Mouse (Mus musculus): Measurements from ENCODE around the gene Epb41l3. TPM values are rescaled to one million over a fixed set of nuclear protein-coding genes. Genes with fewer than 3 reads are reported as not detected.
A peak's percentile ranks its signal among the peaks of the same experiment; 100 is the strongest.

The Epb41l3 gene
- polyA plus RNA-seq, 1 experiment = 8.4 TPM

DNA sequence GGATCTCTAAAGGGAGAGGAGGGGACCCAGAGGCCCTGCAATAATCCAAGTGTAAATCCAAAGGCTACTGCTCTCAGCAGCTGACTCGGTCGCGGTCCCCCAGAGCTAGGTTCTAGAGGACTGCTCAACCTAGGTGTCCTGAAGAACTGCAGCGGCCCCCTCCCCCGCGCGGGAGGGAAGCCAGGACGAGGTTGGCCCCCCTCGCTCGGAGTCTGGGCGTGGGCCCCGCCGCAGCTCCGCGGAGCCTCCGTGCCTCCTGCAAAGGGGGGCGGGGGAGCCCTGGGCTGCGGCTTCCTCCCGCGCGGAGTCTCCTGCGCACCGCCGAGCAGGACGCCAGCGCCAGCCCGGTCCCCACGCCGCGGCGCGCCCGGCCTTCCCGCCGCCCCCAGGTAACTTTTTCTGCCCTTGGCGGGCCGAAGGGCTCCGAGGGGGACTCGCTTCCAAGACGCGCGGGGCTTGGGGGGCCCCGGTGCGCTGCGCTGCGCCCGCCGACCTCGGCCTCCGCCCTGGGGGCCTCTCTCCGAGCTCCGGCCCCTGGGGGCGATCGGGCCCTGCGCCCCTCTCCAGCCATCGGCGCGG lies 81.1 kb downstream of the Epb41l3 start:
- peak overlapping the region; percentile 30 for H3K4me3 ChIP-seq (ENCODE audit: control insufficient read depth, insufficient read depth, low read length)
- H3K27me3 ChIP-seq (ENCODE audit: control insufficient read depth, insufficient read depth, low read length) = no peaks in the 10 kb centered on the region; the same call in 1 of the 2 replicates
- H3K36me3 ChIP-seq (ENCODE audit: control insufficient read depth, insufficient read depth, low read length) = no peaks in the 10 kb centered on the region
- no peak for DNase-seq
- WGBS = under 1% methylated on average over 54 of the region's 58 CpGs
- H3K27ac ChIP-seq (ENCODE audit: control insufficient read depth, insufficient read depth, low read length) = no peak overlapping the region
- no peaks in the 10 kb centered on the region for H3K4me1 ChIP-seq (replicated peaks; ENCODE audit: control insufficient read depth, insufficient read depth, low read length)
- no peak for TF ChIP-seq POLR2A (IDR thresholded peaks at IDR 0.05; ENCODE audit: control insufficient read depth, extremely low read depth, insufficient read depth, low read length, poor library complexity)
- no peak for TF ChIP-seq CTCF (IDR thresholded peaks at IDR 0.05; ENCODE audit: borderline replicate concordance, control insufficient read depth, extremely low read depth, insufficient read depth, low read length, poor library complexity)

DNA sequence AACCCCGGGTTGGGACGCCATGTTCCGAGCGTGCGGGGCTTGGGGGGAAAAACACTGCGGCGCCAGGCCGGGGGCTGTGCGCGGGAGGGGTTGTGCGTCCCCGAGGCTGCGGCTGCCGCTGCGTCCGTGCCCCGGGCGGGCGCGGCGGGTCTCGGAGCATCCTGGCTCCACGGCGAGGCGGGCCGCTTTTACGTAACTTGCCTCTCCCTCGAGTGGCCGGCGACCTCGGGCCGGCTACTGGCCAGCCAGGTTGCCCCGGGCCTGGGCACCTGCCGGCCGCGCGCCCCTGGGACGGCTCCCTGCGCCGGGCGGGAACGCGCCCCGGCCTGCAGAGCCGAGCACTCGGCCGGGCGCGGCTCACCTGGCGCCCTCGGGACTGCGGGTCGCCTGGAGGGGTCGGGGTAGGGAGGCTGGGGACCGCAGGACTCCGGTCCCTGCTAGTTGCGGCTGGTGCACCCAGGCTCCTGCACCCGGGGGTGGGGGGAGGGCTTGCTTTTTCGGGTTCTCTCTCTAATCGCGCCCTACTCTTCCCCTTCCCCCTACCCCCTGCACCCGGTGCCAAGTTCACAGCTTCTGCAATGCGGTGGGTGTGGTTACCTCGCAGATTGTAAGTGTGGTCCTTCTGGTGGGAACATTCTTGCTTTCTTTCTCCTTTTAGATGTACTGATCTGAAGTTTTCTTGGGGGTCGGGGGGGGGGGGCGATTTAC lies 81.8 kb downstream of the Epb41l3 start:
- TF ChIP-seq CTCF (IDR thresholded peaks at IDR 0.05; ENCODE audit: borderline replicate concordance, control insufficient read depth, extremely low read depth, insufficient read depth, low read length, poor library complexity) = no peak
- no peak for TF ChIP-seq POLR2A (IDR thresholded peaks at IDR 0.05; ENCODE audit: control insufficient read depth, extremely low read depth, insufficient read depth, low read length, poor library complexity)
- Histone ChIP-seq H3K36me3 (ENCODE audit: control insufficient read depth, insufficient read depth, low read length) (no peaks in the 10 kb centered on the region), H3K27me3 (ENCODE audit: control insufficient read depth, insufficient read depth, low read length) (no peaks in the 10 kb centered on the region; the same call in 1 of the 2 replicates), H3K4me3 (ENCODE audit: control insufficient read depth, insufficient read depth, low read length) (peak overlapping the region; percentile 30), H3K4me1 (replicated peaks; ENCODE audit: control insufficient read depth, insufficient read depth, low read length) (no peaks in the 10 kb centered on the region), H3K27ac (ENCODE audit: control insufficient read depth, insufficient read depth, low read length) (no peak overlapping the region)
- no peak for DNase-seq
- 1% methylated on average over 65 of the region's 66 CpGs for WGBS

DNA sequence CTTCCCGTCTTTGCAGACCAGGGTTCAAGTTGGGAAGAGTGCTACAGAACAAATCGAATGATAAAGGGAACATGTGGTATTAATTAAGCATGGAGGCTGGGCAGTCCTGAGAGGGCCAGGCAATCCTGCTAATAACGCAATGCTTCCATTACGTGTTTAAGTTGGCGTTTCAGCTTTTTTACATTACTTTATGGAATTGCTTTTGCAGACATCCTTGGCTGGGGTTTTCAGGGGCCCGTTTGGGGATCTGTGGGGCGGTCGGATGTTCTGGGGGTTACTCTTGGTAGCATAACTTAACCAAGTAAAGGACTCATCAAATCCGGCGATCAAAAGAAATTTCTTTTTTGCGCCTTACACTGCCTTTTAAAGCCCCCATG lies 82.3 kb downstream of the Epb41l3 start:
- Histone ChIP-seq H3K4me1 (replicated peaks; ENCODE audit: control insufficient read depth, insufficient read depth, low read length) (no peaks in the 10 kb centered on the region), H3K27ac (ENCODE audit: control insufficient read depth, insufficient read depth, low read length) (no peak overlapping the region; the same call in 1 of the 2 replicates), H3K27me3 (ENCODE audit: control insufficient read depth, insufficient read depth, low read length) (no peaks in the 10 kb centered on the region; the same call in 1 of the 2 replicates), H3K36me3 (ENCODE audit: control insufficient read depth, insufficient read depth, low read length) (no peaks in the 10 kb centered on the region), H3K4me3 (ENCODE audit: control insufficient read depth, insufficient read depth, low read length) (no peak overlapping the region; the same call in 1 of the 2 replicates)
- no peak for DNase-seq
- WGBS = 44% methylated on average over 11 of the region's 11 CpGs
- no peak for TF ChIP-seq CTCF (IDR thresholded peaks at IDR 0.05; ENCODE audit: borderline replicate concordance, control insufficient read depth, extremely low read depth, insufficient read depth, low read length, poor library complexity)
- no peak for TF ChIP-seq POLR2A (IDR thresholded peaks at IDR 0.05; ENCODE audit: control insufficient read depth, extremely low read depth, insufficient read depth, low read length, poor library complexity)

DNA sequence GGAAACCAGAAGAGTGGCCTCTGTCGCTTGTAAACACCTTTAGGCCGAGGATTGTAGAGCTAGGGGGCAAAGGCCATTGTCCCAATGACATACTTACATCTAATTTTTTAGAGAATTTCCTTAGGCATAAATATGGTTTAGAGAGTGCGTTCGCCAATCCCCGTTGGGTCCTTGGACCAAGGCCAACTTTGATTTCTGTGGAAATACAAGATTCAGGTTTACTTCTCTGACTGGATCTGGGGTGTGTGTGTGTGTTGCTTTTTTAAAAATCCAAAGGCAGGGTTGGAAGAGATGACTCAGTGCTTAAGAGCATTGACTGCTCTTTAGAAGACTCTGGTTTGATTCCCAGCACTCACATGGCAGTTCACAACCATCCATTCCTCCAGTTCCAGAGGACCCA lies 83.2 kb downstream of the Epb41l3 start:
- Histone ChIP-seq H3K27me3 (ENCODE audit: control insufficient read depth, insufficient read depth, low read length) (no peaks in the 10 kb centered on the region; the same call in 1 of the 2 replicates), H3K4me3 (ENCODE audit: control insufficient read depth, insufficient read depth, low read length) (no peak overlapping the region), H3K27ac (ENCODE audit: control insufficient read depth, insufficient read depth, low read length) (no peak overlapping the region), H3K36me3 (ENCODE audit: control insufficient read depth, insufficient read depth, low read length) (no peaks in the 10 kb centered on the region), H3K4me1 (replicated peaks; ENCODE audit: control insufficient read depth, insufficient read depth, low read length) (no peaks in the 10 kb centered on the region)
- TF ChIP-seq CTCF (IDR thresholded peaks at IDR 0.05; ENCODE audit: borderline replicate concordance, control insufficient read depth, extremely low read depth, insufficient read depth, low read length, poor library complexity) (no peak), POLR2A (IDR thresholded peaks at IDR 0.05; ENCODE audit: control insufficient read depth, extremely low read depth, insufficient read depth, low read length, poor library complexity) (no peak)
- no peak for DNase-seq
- WGBS = 93% methylated on average over 5 of the region's 5 CpGs

DNA sequence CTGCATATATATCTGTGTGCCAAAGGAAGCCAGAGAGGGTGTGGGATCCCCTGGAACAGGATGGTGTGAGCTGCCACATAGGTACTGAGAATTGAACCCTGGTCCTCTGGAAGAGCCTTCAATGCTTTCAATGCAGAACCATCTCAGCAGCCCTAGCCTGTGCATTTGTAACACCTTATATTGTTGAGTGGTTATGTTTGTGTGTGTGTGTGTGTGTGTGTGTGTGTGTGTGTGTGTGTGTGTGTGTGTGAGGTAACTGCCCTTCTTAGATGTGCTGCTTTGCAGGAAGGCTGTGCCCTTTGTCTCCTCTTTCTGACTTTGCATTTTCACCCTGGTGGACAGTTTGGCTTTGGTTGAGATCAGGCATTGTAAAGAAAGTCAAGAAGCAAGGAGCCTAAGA lies 87.2 kb downstream of the Epb41l3 start:
- TF ChIP-seq CTCF (IDR thresholded peaks at IDR 0.05; ENCODE audit: borderline replicate concordance, control insufficient read depth, extremely low read depth, insufficient read depth, low read length, poor library complexity) (no peak), POLR2A (IDR thresholded peaks at IDR 0.05; ENCODE audit: control insufficient read depth, extremely low read depth, insufficient read depth, low read length, poor library complexity) (no peak)
- H3K4me1 ChIP-seq (replicated peaks; ENCODE audit: control insufficient read depth, insufficient read depth, low read length) = no peaks in the 10 kb centered on the region

DNA sequence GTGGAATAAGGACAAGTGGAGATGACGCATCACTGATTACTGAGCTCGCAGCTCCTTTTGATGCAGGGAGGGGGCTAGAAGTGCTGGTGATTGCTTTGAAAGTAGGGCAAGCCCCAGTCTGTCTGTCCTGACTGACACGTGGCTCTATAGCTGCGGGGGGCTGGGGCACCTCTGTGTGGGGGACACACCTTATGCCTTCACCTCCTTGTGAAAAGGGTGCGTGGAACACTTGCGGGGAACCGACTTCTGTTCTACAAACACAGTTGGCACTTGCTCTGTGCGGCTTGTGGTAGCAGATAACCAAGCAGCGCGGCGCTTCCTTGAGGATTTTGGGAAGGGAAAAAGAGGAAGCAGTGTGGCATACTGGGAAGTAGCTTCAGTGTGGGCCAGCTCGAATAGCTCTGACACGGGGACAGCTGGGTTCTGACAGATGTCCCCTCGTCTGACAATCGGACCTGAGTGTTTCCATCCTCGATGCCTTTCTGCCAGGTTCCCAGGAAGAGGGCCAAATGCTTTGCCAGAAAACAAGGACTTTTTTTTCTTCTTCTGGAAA lies 101.5 kb downstream of the Epb41l3 start:
- Histone ChIP-seq H3K27me3 (ENCODE audit: control insufficient read depth, insufficient read depth, low read length) (no peaks in the 10 kb centered on the region), H3K4me1 (replicated peaks; ENCODE audit: control insufficient read depth, insufficient read depth, low read length) (no peaks in the 10 kb centered on the region), H3K4me3 (ENCODE audit: control insufficient read depth, insufficient read depth, low read length) (no peak overlapping the region), H3K27ac (ENCODE audit: control insufficient read depth, insufficient read depth, low read length) (no peak overlapping the region), H3K36me3 (ENCODE audit: control insufficient read depth, insufficient read depth, low read length) (no peaks in the 10 kb centered on the region)
- 93% methylated on average over 16 of the region's 16 CpGs for WGBS
- TF ChIP-seq CTCF (IDR thresholded peaks at IDR 0.05; ENCODE audit: borderline replicate concordance, control insufficient read depth, extremely low read depth, insufficient read depth, low read length, poor library complexity) (no peak), POLR2A (IDR thresholded peaks at IDR 0.05; ENCODE audit: control insufficient read depth, extremely low read depth, insufficient read depth, low read length, poor library complexity) (no peak)
- no peak for DNase-seq

More for the DNA sequence above, 87.2 kb downstream of the Epb41l3 start:
- Histone ChIP-seq H3K27ac (ENCODE audit: control insufficient read depth, insufficient read depth, low read length) (no peak overlapping the region), H3K4me3 (ENCODE audit: control insufficient read depth, insufficient read depth, low read length) (no peak overlapping the region), H3K27me3 (ENCODE audit: control insufficient read depth, insufficient read depth, low read length) (no peaks in the 10 kb centered on the region), H3K36me3 (ENCODE audit: control insufficient read depth, insufficient read depth, low read length) (no peaks in the 10 kb centered on the region)
- DNase-seq = no peak
